Mouse (Mus musculus): ENCODE measurements around the gene Elp5.
A peak's percentile ranks its signal among the peaks of the same experiment; 100 is the strongest.
"Not testable (repeated sequence)": the region's sequence is repeated elsewhere in the genome, so short reads cannot be mapped to it uniquely, and the experiment has no call there.

Elp5 gene

DNA sequence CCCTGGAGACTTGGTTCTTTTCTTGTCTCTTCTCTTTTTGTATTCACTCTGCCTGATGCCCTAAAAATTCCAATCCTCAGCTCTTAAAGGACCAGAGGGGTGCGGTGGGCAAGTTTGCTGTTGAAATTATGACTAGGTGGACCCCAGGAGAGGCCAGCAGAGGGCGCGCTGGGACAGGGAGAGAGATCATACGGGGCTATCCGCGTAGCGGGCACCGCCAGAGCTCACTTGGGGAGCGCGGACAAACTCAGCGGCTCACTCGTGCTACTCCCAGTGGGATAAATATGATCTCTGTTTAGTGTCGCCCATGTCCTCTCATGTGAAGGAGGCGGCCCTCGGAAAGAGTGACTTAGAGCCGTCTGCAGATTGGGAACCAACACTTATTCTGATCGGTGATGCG, 48.1 kb downstream of the Elp5 start:
- peak; percentile 88 to 94 for DNase-seq (ENCODE audit: low spot score in 2 of 2)

DNA sequence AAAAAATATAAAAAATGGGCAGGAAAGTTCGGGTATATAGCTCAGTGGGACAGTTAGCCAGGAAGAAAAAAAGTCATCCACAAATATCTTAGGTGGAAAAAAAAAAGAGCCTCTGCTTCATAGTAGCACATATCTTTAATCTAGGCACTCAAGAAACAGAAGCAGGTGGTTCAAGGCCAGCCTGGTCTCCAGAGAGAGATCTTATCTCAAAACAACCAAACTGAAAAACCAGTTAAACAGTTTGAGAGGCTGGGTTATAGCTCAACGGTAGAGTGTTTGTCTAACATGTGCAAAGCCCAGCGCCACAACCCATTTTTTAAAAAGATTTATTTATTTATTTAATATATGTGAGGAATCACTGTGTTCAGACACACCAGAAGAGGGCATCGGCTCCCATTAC, 49.3 kb downstream of the Elp5 start:
- DNase-seq (ENCODE audit: low spot score in 2 of 2), result no peak

DNA sequence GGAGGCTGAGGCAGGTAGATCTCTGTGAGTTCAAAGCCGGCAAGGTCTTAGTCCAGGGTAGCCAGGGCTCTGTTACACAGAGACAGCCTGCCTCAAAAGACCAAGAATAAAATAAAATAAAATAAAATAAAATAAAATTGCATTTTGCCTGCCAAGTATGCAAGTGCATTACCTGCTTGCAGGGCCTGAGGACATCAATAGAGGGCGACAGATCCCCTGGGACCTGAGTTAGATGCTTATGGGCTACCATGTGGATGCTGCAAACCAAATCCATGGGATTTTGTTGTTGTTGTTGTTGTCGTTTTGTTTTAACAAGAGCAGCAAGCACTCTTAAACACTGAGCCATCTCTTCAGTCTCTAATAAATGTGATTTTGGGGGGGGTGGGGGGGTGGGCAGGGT, 50.1 kb downstream of the Elp5 start:
- DNase-seq (ENCODE audit: low spot score in 2 of 2), result no peak

DNA sequence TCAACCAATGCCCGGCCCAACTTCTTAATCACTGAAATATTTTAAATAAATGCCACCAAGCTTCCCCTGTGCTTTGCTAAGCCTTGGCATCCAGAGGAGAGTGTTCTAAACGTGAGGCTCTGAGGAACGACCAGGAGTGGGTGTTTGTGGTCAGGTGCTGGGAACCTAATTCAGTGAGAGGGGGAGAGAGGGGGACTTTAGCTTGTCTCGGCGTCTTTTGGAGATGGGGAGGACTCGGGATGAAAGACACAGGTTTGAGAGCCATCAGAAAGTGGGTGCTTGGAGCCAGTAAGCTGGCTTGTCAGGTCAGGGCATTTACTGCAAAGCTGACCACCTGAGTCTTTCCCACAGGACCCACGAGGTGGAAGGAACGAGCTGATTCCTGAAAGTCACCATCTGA, 50.5 kb downstream of the Elp5 start:
- no peak for DNase-seq (ENCODE audit: low spot score in 2 of 2)

DNA sequence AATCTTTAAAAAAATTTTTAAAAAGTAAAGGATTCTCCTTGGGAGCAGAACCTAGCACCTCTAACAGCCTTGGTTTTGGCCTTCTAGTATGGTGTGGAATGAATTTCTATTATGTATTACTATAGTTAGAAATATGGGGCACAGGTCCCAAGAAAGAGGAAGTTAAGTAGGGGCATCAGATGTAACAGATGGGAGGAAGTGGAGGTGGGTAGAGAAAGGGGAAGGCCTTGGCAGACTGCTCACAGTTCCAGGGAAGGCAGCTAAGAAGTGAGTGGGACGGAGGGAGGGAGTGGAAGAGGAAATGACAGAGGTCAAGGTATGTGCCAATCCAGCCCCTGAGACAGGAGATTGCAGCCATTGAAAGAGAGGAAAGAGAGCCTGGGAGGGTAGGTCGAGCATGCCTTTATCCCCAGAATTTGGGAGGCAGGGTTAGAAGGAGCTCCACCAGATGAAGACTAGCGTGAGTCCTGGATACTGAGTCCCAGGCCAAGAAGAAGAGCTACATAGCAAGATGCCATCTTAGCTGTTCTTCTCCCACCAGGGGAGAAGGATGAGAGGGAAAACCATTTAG, 51.3 kb downstream of the Elp5 start:
- DNase-seq (ENCODE audit: low spot score in 2 of 2), result no peak

DNA sequence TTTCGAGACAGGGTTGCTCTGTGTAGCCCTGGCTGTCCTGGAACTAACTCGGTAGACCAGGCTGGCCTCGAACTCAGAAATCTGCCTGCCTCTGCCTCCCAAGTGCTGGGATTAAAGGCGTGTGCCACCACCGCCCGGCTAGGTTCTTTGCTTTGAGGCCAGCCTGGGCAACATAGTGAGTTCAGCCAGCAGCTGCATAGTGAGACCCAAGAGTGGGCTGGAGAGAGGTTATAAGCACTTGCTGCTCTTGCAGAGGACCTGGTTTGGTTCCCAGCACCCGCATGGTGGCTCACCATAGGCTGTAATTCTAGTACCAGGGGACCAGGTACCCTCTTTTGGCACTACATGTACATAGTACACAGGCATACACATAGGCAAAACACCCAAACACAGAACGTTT, 52.1 kb downstream of the Elp5 start:
- DNase-seq (ENCODE audit: low spot score in 2 of 2), result not testable (repeated sequence)

DNA sequence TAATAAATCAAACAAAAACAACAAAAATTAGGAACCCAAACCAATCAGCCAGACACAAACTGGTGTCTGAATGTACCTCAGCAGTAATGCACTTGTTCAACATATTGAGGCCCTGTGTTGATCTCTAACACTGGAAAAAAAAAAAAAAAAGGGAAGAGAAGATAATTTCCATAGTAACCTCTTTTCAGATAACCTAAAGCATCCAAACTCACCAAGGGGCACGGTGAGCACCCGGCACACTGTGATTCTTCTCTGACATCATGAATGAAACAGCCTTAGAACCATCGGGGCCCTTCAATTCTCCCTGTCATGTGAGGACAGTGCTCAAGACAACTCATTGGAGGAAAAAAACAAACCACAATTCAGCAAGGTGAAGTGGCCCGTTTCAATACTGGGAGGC, 52.6 kb downstream of the Elp5 start:
- DNase-seq (ENCODE audit: low spot score in 2 of 2), result no peak

DNA sequence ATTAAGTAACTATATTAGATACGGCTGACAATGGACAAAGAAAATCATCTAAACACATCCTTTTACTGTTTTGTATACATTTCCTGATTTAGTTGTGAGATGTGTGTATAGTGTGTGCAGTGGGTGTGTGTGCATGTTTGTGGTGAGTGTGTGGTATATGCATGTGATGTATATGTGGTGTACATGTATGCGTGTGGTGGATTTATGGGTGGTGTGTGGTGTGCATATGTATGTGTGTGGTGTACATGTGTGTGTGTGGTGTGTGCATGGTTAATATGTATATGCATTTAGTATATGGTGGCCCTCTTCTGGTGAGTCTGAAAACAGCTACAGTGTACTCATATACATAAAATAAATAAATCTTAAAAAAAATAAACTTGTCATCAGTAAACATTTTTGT, 54.8 kb downstream of the Elp5 start:
- no peak for DNase-seq (ENCODE audit: low spot score in 2 of 2)

DNA sequence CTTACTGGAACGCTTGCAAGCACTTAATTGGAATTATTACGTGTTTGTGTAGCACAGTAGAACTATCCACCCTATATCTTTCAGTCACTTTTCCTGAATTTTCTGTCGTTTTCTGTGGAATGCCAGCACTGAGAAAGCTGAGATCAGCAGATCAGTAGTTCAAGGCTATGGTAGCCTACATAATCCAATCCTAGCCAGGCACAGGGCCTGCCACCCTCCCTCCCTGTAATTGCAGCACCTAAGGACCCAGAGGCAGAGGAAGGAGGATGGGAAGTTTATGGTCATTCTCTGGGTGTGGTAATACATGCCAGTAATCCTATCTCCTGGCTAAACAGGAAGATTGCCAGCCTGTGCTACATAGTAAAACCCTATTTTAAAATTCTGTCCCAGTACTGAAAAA, 59.5 kb downstream of the Elp5 start:
- no peak for DNase-seq (ENCODE audit: low spot score in 2 of 2)

DNA sequence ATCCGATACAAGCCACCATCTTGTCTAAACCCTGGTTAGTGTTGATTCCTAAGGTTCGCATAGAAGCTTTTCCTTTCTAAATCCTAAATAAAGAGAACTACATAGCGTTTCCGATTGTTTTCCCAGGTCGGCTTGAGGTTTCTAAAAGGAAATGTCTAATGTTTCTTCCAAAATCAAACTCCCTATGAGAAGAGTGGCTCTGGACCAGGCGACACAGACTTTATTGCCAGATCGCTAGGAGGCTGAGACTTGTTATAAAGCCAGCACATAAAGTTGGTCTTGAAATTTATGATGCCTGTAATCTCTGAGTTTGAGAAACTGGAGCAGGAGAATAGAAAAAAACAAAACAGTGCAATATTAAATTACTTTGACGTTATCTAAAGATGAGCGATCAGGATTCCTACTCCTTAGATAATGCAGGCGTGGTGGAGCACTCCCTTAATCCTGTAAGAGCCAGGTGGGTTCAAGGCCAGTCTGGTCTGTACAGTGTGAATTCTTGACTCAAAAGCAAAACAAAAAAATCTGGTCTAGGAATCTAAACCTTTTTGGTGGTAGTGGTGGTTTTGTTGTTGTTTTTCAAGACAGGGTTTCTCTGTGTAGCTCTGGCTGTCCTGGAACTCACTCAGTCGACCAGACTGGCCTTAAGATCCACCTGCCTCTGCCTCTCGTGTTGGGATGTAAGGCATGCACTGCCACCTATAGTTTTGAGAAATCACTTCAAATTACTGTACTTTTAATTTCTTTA, 60.1 kb downstream of the Elp5 start:
- no peak for DNase-seq (ENCODE audit: low spot score in 2 of 2)

DNA sequence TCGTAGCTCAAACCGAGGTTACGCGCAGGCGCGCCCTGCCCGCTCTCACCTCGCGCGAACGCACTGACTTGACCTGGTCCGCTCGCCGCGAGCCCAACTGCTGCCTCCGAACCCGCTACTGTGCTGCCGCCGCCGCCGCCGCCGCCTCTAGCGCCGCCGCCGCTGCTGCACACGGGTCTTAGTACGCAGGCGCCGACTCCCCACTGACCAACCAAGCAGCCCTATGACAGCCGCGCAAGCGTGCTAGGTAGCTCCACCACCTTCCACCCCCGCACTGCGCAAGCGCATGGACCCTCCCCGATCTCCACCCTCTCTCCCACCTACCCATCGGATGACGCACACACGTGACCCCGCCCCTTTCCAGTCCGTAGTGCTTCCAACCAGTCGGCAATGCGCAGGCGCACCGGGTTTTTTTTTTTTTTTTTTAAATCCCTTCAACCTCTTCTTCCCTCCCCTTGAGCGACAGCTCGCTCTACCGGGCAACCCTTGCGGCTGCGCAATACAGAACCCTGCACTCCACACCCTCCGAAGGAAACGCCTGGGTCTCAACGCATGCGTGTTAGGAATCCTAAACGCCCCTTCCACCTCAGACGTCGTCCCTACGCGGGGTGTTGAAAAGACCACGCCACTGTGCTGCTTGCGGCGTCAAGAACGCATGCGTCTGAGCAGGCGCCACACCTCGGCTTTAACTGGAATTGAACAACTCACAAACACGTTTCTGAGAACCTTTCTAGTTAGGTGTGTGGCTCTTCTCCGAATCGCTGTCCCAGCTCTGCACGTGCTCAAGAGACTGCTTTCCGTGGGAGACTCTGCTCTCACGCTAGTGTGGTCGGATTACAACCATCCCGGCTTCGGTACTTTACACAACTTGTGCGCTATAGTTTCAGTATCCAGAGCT, 61.0 kb downstream of the Elp5 start, which contains the start of gene Eif5a:
Eif5a (minus strand) TSS at position 845 of the 898 bp plus-strand sequence.
- peak; percentile 100 for DNase-seq (ENCODE audit: low spot score in 2 of 2)

DNA sequence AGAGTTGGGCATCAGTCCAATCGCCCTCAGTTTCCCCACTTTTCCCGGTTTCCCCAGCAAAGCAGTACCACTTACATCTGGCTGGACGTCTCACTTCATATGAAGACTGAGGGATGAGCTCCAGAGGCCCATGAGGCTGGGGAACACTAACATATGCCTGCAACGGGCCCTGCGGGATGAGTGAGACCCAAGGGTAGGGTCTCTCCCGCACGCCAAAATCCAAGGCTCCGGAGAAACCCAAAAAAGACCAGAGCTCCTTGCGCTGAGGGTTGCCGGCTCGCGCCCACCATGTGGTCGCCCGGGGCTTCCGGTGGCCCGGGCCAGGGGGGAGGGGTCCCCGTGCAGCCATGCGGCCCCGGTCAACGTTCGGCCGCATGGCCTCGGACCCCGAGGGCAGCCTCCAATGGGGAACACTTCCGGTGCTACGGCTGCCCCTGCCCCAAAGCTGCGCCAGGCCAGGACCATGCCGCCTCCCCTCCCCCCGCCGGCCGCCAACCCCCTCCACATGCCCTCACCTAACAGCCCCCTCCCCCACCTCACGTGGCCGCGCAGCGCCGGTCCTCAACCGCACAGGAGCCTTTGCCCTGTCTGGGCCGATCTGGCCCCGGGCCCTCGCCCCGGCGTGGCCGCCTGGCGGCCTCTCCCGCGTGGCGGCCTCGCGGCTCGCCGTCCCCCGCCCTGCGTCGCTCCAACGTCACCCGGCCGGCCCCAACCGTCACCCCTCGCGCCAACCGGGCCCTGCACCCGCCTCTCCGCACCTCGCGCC, 61.9 kb downstream of the Elp5 start:
- peak in 1 of 2 experiments; percentile 70 for DNase-seq (ENCODE audit: low spot score in 2 of 2)

DNA sequence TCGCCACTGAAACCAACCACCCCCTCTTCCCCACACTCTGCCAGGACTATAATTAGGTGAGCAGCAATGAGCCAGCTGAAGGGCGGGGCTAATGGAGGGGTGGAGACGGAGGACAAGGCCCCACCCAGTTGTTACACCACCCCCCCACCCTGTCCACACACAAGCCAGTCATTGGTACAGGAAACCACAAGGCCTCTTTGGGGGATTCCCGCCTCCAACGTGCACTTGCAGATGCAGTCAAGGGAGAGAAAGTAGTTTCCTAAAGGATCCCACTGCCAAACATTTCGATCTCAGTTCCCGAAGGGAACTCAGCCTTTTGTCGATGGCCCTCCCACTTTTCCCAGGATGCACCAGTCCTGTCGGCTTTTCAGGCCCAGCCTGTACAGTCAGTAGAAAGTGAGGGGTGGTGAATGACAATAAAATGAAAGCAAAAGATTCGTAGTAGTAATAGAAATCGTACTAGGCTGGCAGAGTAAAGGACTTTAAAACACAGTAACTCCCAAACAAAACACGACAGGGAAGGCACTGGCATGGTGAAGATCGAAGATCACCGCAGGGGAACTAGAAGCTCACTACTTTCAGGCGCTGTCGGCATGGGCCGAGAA, 62.6 kb downstream of the Elp5 start:
- DNase-seq (ENCODE audit: low spot score in 2 of 2), result peak; percentile 53 to 62

DNA sequence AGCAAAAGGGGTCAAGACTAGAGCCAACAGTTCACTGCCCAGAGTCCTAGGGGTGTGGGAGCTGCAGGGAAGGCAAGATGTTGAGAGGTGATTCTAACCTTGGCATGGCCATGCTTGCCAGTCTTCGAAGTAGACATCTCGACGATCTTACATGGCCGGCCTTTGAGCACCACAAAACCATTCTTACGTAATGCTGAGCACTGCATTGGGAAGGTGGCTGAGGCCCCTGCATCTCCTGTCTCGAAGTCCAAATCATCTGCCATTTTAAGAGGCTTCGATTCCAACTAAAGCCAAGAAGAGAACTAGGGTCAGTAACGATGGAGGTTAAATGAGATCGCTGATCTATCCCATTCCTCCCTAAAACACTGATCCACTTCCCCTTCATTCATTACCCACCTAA, 63.3 kb downstream of the Elp5 start:
- DNase-seq (ENCODE audit: low spot score in 2 of 2), result no peak

All from right cerebral cortex, postnatal 10 days (tissue).